Mouse (Mus musculus) kidney, adult 2 months (tissue): ENCODE results near the gene Stx12.

Source experiments
- CTCF ChIP-seq: fragments of 200-500 bp; conservative IDR thresholded peaks from 2 replicates; pipeline ENCODE4 v1.5.1; 2011; ENCODE audit warnings: low read depth, mild to moderate bottlenecking, control low read depth, low read length, moderate library complexity, mixed read lengths; ENCODE audit not compliant: insufficient read depth, insufficient read length
- POLR2A ChIP-seq: fragments of 200-500 bp; IDR thresholded peaks from one replicate; pipeline ENCODE4 v1.6.1; 2011; ENCODE audit warnings: low read depth, low read length, control low read depth

GRCm38 (mm10) chr4:132912156-132912555 is 27.8 kb upstream of the Stx12 start:
- no peak for TF ChIP-seq CTCF
- TF ChIP-seq POLR2A, result no peak
